Comparison of ENCODE assay signal across 23 mouse cellular contexts in genomic region chr1:54827827-54828226, GRCm38 (mm10).
DNase-seq lines count a peak whose midpoint lies in the region; ATAC-seq lines count a peak whose summit lies in the region.
"Had no signal": no experiment of that assay in that cellular context is flagged by ENCODE, and none has a peak within 500 bp of the region (broad histone marks: within the 10 kb centered on the region; RNA-seq: fewer than 3 reads in every experiment).

No protein-coding gene starts in this region.

- H3K4me1 ChIP-seq in forebrain, embryonic 11.5 days (replicated peaks; ENCODE audit: control insufficient read depth, insufficient read depth, low read length): no peaks in the 10 kb centered on the region
- H3K4me1 ChIP-seq in forebrain, embryonic 14.5 days (ENCODE audit: control insufficient read depth, insufficient read depth, low read length): peaks cover 8% of the 10 kb centered on the region; the same call in 1 of the 2 replicates
- H3K4me1 ChIP-seq in midbrain, embryonic 14.5 days (ENCODE audit: control insufficient read depth, insufficient read depth, low read length): no peaks in the 10 kb centered on the region
- H3K4me1 ChIP-seq: midbrain, embryonic 15.5 days had no signal

- H3K9ac ChIP-seq in forebrain, embryonic 11.5 days (ENCODE audit: low read length): no peak overlapping the region
- H3K9ac ChIP-seq in forebrain, embryonic 14.5 days (ENCODE audit: low read length): no peak overlapping the region
- no peak overlapping the region for H3K9ac ChIP-seq in midbrain, embryonic 14.5 days (replicated peaks; ENCODE audit: low read length)
- H3K9ac ChIP-seq: limb, embryonic 15.5 days; liver, embryonic 15.5 days; midbrain, embryonic 15.5 days had no signal

- H3K27me3 ChIP-seq in forebrain, embryonic 11.5 days (ENCODE audit: control insufficient read depth, insufficient read depth, low read length): no peaks in the 10 kb centered on the region
- H3K27me3 ChIP-seq in forebrain, embryonic 14.5 days (replicated peaks; ENCODE audit: control insufficient read depth, insufficient read depth, low read length): no peaks in the 10 kb centered on the region
- H3K27me3 ChIP-seq in midbrain, embryonic 14.5 days (ENCODE audit: control insufficient read depth, insufficient read depth, low read length): no peaks in the 10 kb centered on the region
- H3K27me3 ChIP-seq: limb, embryonic 15.5 days; liver, embryonic 15.5 days; midbrain, embryonic 15.5 days; Patski had no signal

- no peak overlapping the region for H3K4me3 ChIP-seq in forebrain, embryonic 11.5 days (ENCODE audit: low read depth, low read length)
- no peak overlapping the region for H3K4me3 ChIP-seq in forebrain, embryonic 14.5 days (ENCODE audit: low read depth, low read length)
- no peak overlapping the region for H3K4me3 ChIP-seq in midbrain, embryonic 14.5 days (replicated peaks; ENCODE audit: low read depth, low read length)
- H3K4me3 ChIP-seq: heart, embryonic 10.5 days; layer of hippocampus, adult 2 months; limb, embryonic 15.5 days; liver, embryonic 15.5 days; midbrain, embryonic 15.5 days had no signal

- ATAC-seq in forebrain, embryonic 11.5 days (replicated peaks; ENCODE audit: low FRiP score): no peak
- ATAC-seq in forebrain, embryonic 14.5 days: no peak
- ATAC-seq in neutrophil, adult 5-6 weeks (ENCODE audit: extremely low read depth, insufficient number of reproducible peaks, low FRiP score, poor library complexity, severe bottlenecking): peak; percentile 67
- no peak for ATAC-seq in midbrain, embryonic 14.5 days (ENCODE audit: low FRiP score, low TSS enrichment)
- ATAC-seq: midbrain, embryonic 15.5 days; Patski had no signal

- H3K36me3 ChIP-seq in forebrain, embryonic 11.5 days (ENCODE audit: control insufficient read depth, insufficient read depth, low read length): no peaks in the 10 kb centered on the region
- H3K36me3 ChIP-seq in forebrain, embryonic 14.5 days (ENCODE audit: control insufficient read depth, insufficient read depth, low read length): no peaks in the 10 kb centered on the region
- no peaks in the 10 kb centered on the region for H3K36me3 ChIP-seq in midbrain, embryonic 14.5 days (ENCODE audit: control insufficient read depth, insufficient read depth, low read length)
- H3K36me3 ChIP-seq: heart, embryonic 10.5 days; limb, embryonic 15.5 days; liver, embryonic 15.5 days; midbrain, embryonic 15.5 days had no signal

- no peak overlapping the region for H3K27ac ChIP-seq in forebrain, embryonic 11.5 days (ENCODE audit: low read depth, low read length)
- H3K27ac ChIP-seq in forebrain, embryonic 14.5 days (ENCODE audit: low read depth, low read length): no peak overlapping the region
- no peak overlapping the region for H3K27ac ChIP-seq in midbrain, embryonic 14.5 days (replicated peaks; ENCODE audit: low read depth, low read length)
- H3K27ac ChIP-seq: heart, embryonic 10.5 days; layer of hippocampus, adult 2 months; limb, embryonic 15.5 days; liver, embryonic 15.5 days; midbrain, embryonic 15.5 days; stomach, postnatal 0 days had no signal

- no peaks in the 10 kb centered on the region for H3K9me3 ChIP-seq in forebrain, embryonic 11.5 days (ENCODE audit: control insufficient read depth, low read length)
- H3K9me3 ChIP-seq in forebrain, embryonic 14.5 days (replicated peaks; ENCODE audit: control insufficient read depth, low read length): no peaks in the 10 kb centered on the region
- no peaks in the 10 kb centered on the region for H3K9me3 ChIP-seq in midbrain, embryonic 14.5 days (ENCODE audit: control insufficient read depth, low read length)
- H3K9me3 ChIP-seq: heart, embryonic 10.5 days; limb, embryonic 15.5 days; liver, embryonic 15.5 days; midbrain, embryonic 15.5 days had no signal

- peak; percentile 19 for DNase-seq in forebrain, embryonic 11.5 days (ENCODE audit: low spot score)
- DNase-seq in forebrain, embryonic 14.5 days (ENCODE audit: low spot score): no peak
- DNase-seq in CD8-positive naive resting alpha-beta T cell, adult 2 months (ENCODE audit: low read depth in 2 of 2, low spot score in 2 of 2): peak; percentile 40 to 46
- peak; percentile 83 for DNase-seq in induced T-regulatory cell, adult 2 months (ENCODE audit: low read depth)
- no peak for DNase-seq in adrenal gland, postnatal 10 days
- no peak for DNase-seq in midbrain, embryonic 14.5 days
- no peak for DNase-seq in right cerebral cortex, postnatal 4 days
- DNase-seq: adrenal gland, postnatal 25 days; cerebellum, adult 11 months; cerebellum, postnatal 14 days; embryo, embryonic 11 days; gastrocnemius, postnatal 10 days; kidney, postnatal 10 days; layer of hippocampus, postnatal 36 days; right cerebral cortex, adult 18-20 months had no signal

- H3K4me2 ChIP-seq in forebrain, embryonic 11.5 days (ENCODE audit: low read depth, low read length, severe bottlenecking): no peak overlapping the region
- H3K4me2 ChIP-seq in forebrain, embryonic 14.5 days (ENCODE audit: low read length): no peak overlapping the region
- no peak overlapping the region for H3K4me2 ChIP-seq in midbrain, embryonic 14.5 days (ENCODE audit: low read length)
- H3K4me2 ChIP-seq: limb, embryonic 15.5 days; liver, embryonic 15.5 days; midbrain, embryonic 15.5 days had no signal

- 87% methylated on average over 8 of the region's 8 CpGs for WGBS in forebrain, embryonic 11.5 days
- WGBS in forebrain, embryonic 14.5 days: 90% methylated on average over 8 of the region's 8 CpGs
- 79% methylated on average over 8 of the region's 8 CpGs for WGBS in midbrain, embryonic 14.5 days

Comparison
In these comparisons a context has a peak if more than half of its experiments do, and no peak if none do; other contexts are left out.
1. DNase-seq: peak in forebrain, embryonic 11.5 days (single experiment), CD8-positive naive resting alpha-beta T cell, adult 2 months (2 of 2) and induced T-regulatory cell, adult 2 months (single experiment); none in forebrain, embryonic 14.5 days (single experiment), adrenal gland, postnatal 10 days (single experiment), midbrain, embryonic 14.5 days (single experiment) and right cerebral cortex, postnatal 4 days (single experiment).